Mouse (Mus musculus) left cerebral cortex, postnatal 14 days (tissue): ENCODE results near the gene Dgcr8. TPM values are rescaled to one million over a fixed set of nuclear protein-coding genes. Genes with fewer than 3 reads are reported as not detected.
A peak's percentile ranks its signal among the peaks of the same experiment; 100 is the strongest.

ENCODE experiments used
- DNase-seq, 2 experiments: peaks; one replicate each; pipeline ENCODE4 v3.0.0; 2021 to 2022; ENCODE audit warnings: low spot score in 2 of 2, mixed read lengths in 1 of 2
- intact Hi-C: fragments of 180-260 bp; cut with DNase I; formaldehyde crosslinking; loops from one replicate; pipeline ENCODE4 v1.15.1; 2025
- microRNA-seq, 2 experiments: library from miRNA; unstranded; fragments of <30 nt; microRNA quantifications; one replicate each; pipeline ENCODE4 v1.2.0; 2022
- total RNA-seq, 2 experiments: library from RNA; stranded (reverse); gene quantifications; 2 replicates each; pipeline ENCODE4 v1.2.3; 2021

Dgcr8 gene
- total RNA-seq, 2 experiments from 2014 or later, result 38.2 to 44.9 TPM

- intact Hi-C loops, result no loop called here
- no peak for DNase-seq
These were observed 61.1 kb downstream of the Dgcr8 start for GRCm38 (mm10) chr16:18227897-18228422.

- intact Hi-C loops, result no loop called here
- no peak for DNase-seq
These were observed 61.9 kb downstream of the Dgcr8 start for GRCm38 (mm10) chr16:18227187-18227586.

- intact Hi-C loops, result no loop called here
- no peak for DNase-seq
These were observed 66.9 kb downstream of the Dgcr8 start for GRCm38 (mm10) chr16:18222188-18222587.

GRCm38 (mm10) chr16:18221543-18221898, 67.5 kb downstream of the Dgcr8 start:
- intact Hi-C loops, result no loop called here
- no peak for DNase-seq

GRCm38 (mm10) chr16:18220856-18221542, 68.0 kb downstream of the Dgcr8 start:
- DNase-seq, result no peak
- intact Hi-C loops, result no loop called here

GRCm38 (mm10) chr16:18220001-18220400, 69.0 kb downstream of the Dgcr8 start:
- DNase-seq, result peak; percentile 53 to 77
- intact Hi-C loops, result no loop called here

- DNase-seq, result no peak
- intact Hi-C loops, result loop anchor here (10.0 kb wide), 1 partner anchor 294 kb away; the partner anchor contains the start of gene Slc25a1
These were observed 70.5 kb downstream of the Dgcr8 start for GRCm38 (mm10) chr16:18218580-18218996.

- intact Hi-C loops, result loop anchor here (10.0 kb wide), 1 partner anchor 293 kb away; the partner anchor contains the start of gene Slc25a1
- no peak for DNase-seq
These were observed 71.5 kb downstream of the Dgcr8 start, which contains the start of gene Ccdc188 for GRCm38 (mm10) chr16:18217579-18217978. Gene Ccdc188, plus strand, starts transcription at chr16:18217879.

GRCm38 (mm10) chr16:18214858-18215257, 74.2 kb downstream of the Dgcr8 start:
- intact Hi-C loops, result loop anchor here (5.0 to 10.0 kb wide), 2 partner anchors 38 to 290 kb away; partner anchors contain the start of gene Slc25a1
- no peak for DNase-seq

- peak; percentile 84 to 94 for DNase-seq
- intact Hi-C loops, result loop anchor here (5.0 to 10.0 kb wide), 2 partner anchors 36 to 289 kb away; partner anchors contain the start of gene Slc25a1
These were observed 75.4 kb downstream of the Dgcr8 start for GRCm38 (mm10) chr16:18213689-18214088.

GRCm38 (mm10) chr16:18211417-18212171, 77.5 kb downstream of the Dgcr8 start:
- intact Hi-C loops, result loop anchor here (1.0 to 10.0 kb wide), 5 partner anchors 34 to 287 kb away; partner anchors contain the start of genes Dgcr6, Rtn4r and Slc25a1
- peak; percentile 96 to 97 for DNase-seq

- intact Hi-C loops, result loop anchor here (2.0 to 10.0 kb wide), 4 partner anchors 34 to 286 kb away; partner anchors contain the start of genes Dgcr6, Rtn4r and Slc25a1
- DNase-seq, result peak; percentile 83 to 87
These were observed 78.2 kb downstream of the Dgcr8 start for GRCm38 (mm10) chr16:18210701-18211416.

Small RNAs within 50 kb of the gene (microRNA-seq; reads per million reads assigned to microRNA genes)
- gene Gm24572 (0 reads per million in 2 experiments), gene Mir1306 (255 to 258 reads per million in 2 experiments), gene Mir185 (1,478 to 1,598 reads per million in 2 experiments)

Other genes with a start within 250 kb of the Dgcr8 start
- gene Dgcr6, start 236.4 kb downstream of the Dgcr8 start, total RNA-seq, result 100 to 1,000 TPM; 103 to 111 TPM
- gene Prodh, start 199.0 kb downstream of the Dgcr8 start, total RNA-seq, result 10 to 100 TPM; 27.1 to 33.7 TPM
- gene Rtn4r, start 161.6 kb downstream of the Dgcr8 start, total RNA-seq, result 100 to 1,000 TPM; 105 to 118 TPM
- not detected for gene Ccdc188, start 71.4 kb downstream of the Dgcr8 start, total RNA-seq
- gene Zdhhc8, start 54.1 kb downstream of the Dgcr8 start, total RNA-seq, result 100 to 1,000 TPM; 151 to 155 TPM
- gene Trmt2a, start 40.6 kb downstream of the Dgcr8 start, total RNA-seq, result 10 to 100 TPM; 42.1 to 50.2 TPM
- gene Ranbp1, start 40.5 kb downstream of the Dgcr8 start, total RNA-seq, result 100 to 1,000 TPM in 1 of 2 experiments, 10 to 100 TPM in 1; 88.1 to 106 TPM
- not detected for gene Gm49776, start 30.9 kb downstream of the Dgcr8 start, total RNA-seq
- gene Tango2, start 58.9 kb upstream of the Dgcr8 start, total RNA-seq, result 100 to 1,000 TPM; 122 to 135 TPM
- gene Arvcf, start 58.9 kb upstream of the Dgcr8 start, total RNA-seq, result 10 to 100 TPM; 41.4 to 42.3 TPM
- 10 to 100 TPM; 18.9 to 25.2 TPM for gene Txnrd2, start 137.1 kb upstream of the Dgcr8 start, total RNA-seq
- 10 to 100 TPM; 74.2 to 80.8 TPM for gene Comt, start 137.6 kb upstream of the Dgcr8 start, total RNA-seq
- 1 to 10 TPM; 5.4 to 6.3 TPM for gene Gnb1l, start 209.5 kb upstream of the Dgcr8 start, total RNA-seq
- gene Rtl10, start 209.7 kb upstream of the Dgcr8 start, total RNA-seq, result 1 to 10 TPM; 6.7 to 8.8 TPM